Mouse (Mus musculus): ENCODE data around the gene Syt13. TPM values are rescaled to one million over a fixed set of nuclear protein-coding genes. Genes with fewer than 3 reads are reported as not detected.

Gene Syt13
- polyA plus RNA-seq, 1 experiment from 2014 or later: 8.7 TPM

DNA sequence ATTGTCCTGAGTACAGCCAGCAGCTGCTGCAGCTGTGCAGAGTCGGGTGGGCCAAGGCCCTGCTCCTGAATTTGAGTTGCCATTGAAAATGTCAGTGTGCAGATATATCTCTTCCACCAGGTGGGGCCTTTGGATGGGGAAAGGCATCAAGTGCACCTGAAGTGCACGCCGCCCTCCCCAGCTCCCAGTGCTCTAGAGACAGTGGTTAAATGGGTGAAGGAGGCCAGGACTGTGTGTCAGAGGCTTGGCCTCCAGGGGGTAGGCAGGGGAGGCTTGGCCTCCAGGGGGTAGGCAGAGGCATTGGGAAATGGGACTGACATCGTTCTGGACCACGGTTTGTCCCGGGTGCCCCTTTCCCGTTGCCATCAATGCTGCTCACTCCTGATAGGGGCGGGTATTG lies 51.4 kb downstream of the Syt13 start:
- H3K4me3 ChIP-seq (ENCODE audit: low read depth, low read length): no peak overlapping the region
- H3K36me3 ChIP-seq (ENCODE audit: control insufficient read depth, insufficient read depth, low read length): peaks cover 27% of the 10 kb centered on the region; the same call in 1 of the 2 replicates
- 58% methylated on average over 7 of the region's 8 CpGs for WGBS
- DNase-seq (ENCODE audit: low spot score) (no peak), ATAC-seq (ENCODE audit: low read depth) (no peak)
- H3K9me3 ChIP-seq (ENCODE audit: control insufficient read depth, low read length): no peaks in the 10 kb centered on the region
- H3K9ac ChIP-seq (ENCODE audit: low read depth, low read length): no peak overlapping the region
- H3K4me1 ChIP-seq (ENCODE audit: control insufficient read depth, insufficient read depth, low read length): peaks cover 12% of the 10 kb centered on the region
- no peak overlapping the region for H3K4me2 ChIP-seq (ENCODE audit: low read depth, low read length)
- no peaks in the 10 kb centered on the region for H3K27me3 ChIP-seq (replicated peaks; ENCODE audit: control insufficient read depth, insufficient read depth, low read length)
- H3K27ac ChIP-seq (replicated peaks; ENCODE audit: low read depth, low read length): no peak overlapping the region

DNA sequence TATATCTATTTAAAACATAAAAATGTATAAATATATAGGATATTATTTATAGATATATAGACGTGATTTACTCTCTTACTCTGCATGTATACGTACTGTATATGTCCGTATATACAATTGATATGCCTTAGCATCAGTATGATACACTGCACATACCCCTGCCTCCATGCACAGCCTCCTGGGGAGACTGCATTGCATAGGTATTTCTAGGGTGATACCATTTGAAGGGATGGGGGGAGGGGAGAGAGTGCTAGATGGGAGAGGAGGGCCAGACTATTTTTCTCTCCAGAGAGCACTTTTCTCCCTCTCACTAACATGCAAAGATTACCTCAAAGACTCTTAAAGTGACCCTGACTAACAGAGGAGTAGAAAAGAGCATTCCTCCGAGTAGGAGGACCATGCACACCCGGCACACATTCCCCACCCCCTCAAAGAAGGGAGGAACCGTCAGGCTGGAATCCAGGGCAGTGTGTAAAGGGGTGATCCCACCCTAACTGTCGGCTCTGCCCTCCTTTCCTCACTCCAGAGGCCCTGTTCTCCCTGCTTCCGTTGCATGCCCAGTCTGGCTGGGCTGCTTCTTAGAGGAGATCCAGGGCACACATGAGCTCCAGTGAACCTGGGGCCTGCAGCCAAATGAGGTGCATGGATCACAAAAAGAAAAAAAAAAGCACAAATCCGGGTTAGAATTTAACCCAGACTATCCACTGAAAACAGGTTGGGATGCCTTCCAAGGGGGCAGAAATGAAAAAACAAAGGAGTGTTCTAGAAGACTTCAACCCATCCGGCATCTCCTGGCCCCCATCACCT lies 52.3 kb downstream of the Syt13 start:
- no peak overlapping the region for H3K9ac ChIP-seq (ENCODE audit: low read depth, low read length)
- no peak overlapping the region for H3K4me3 ChIP-seq (ENCODE audit: low read depth, low read length)
- H3K27me3 ChIP-seq (replicated peaks; ENCODE audit: control insufficient read depth, insufficient read depth, low read length): no peaks in the 10 kb centered on the region
- DNase-seq (ENCODE audit: low spot score) (peak; percentile 61), ATAC-seq (ENCODE audit: low read depth) (peak; percentile 83)
- H3K4me1 ChIP-seq (ENCODE audit: control insufficient read depth, insufficient read depth, low read length): peaks cover 12% of the 10 kb centered on the region
- 28% methylated on average over 10 of the region's 10 CpGs for WGBS
- no peak overlapping the region for H3K4me2 ChIP-seq (ENCODE audit: low read depth, low read length)
- H3K36me3 ChIP-seq (ENCODE audit: control insufficient read depth, insufficient read depth, low read length): peaks cover 36% of the 10 kb centered on the region
- H3K27ac ChIP-seq (replicated peaks; ENCODE audit: low read depth, low read length): no peak overlapping the region
- H3K9me3 ChIP-seq (ENCODE audit: control insufficient read depth, low read length): no peaks in the 10 kb centered on the region

DNA sequence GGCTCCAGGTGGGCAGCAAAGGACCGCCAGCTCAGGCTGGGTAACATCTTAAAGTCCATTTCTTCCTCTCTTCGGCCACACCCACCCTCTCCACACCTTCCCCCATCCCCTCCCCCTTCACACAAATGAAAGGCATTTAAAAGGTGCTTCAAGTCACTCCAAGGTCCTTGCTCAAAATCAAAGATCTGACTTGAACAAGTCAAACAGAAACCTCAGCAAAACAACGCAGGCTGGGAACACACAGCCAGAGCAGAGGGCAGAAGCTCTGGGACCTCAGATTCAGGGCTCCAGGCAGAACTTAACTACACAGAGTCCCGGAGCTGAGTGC lies 52.9 kb downstream of the Syt13 start:
- no peaks in the 10 kb centered on the region for H3K27me3 ChIP-seq (replicated peaks; ENCODE audit: control insufficient read depth, insufficient read depth, low read length)
- H3K4me2 ChIP-seq (ENCODE audit: low read depth, low read length): no peak overlapping the region
- H3K9me3 ChIP-seq (ENCODE audit: control insufficient read depth, low read length): no peaks in the 10 kb centered on the region
- DNase-seq (ENCODE audit: low spot score): no peak
- no peak overlapping the region for H3K27ac ChIP-seq (replicated peaks; ENCODE audit: low read depth, low read length)
- H3K9ac ChIP-seq (ENCODE audit: low read depth, low read length): no peak overlapping the region
- no peak overlapping the region for H3K4me3 ChIP-seq (ENCODE audit: low read depth, low read length)
- peaks cover 42% of the 10 kb centered on the region for H3K36me3 ChIP-seq (ENCODE audit: control insufficient read depth, insufficient read depth, low read length)
- peaks cover 12% of the 10 kb centered on the region for H3K4me1 ChIP-seq (ENCODE audit: control insufficient read depth, insufficient read depth, low read length)
- ATAC-seq (ENCODE audit: low read depth): no peak
- WGBS: 45% methylated on average over 4 of the region's 4 CpGs

DNA sequence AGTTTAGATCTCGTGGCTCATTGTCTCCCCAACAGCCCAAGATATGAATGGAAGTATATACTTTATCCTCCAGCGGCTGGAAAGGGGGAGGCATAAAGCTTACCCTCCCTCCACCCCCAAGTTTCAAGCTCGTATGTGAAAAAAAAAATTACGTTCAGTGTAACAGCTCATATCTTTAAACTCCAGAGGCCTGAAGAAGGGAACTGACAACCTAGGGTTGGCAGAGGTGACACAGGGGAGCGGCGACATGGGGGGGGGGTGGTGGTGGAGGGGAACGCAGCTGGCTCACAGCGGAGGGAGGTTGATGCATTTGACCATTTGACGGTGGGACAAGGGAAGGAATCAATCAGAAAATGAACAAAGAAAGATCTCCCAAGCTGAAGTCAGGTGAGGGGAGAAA lies 56.2 kb downstream of the Syt13 start:
- no peak for DNase-seq (ENCODE audit: low spot score)
- Histone ChIP-seq H3K9me3 (ENCODE audit: control insufficient read depth, low read length) (no peaks in the 10 kb centered on the region), H3K4me3 (ENCODE audit: low read depth, low read length) (no peak overlapping the region), H3K9ac (ENCODE audit: low read depth, low read length) (no peak overlapping the region), H3K4me1 (ENCODE audit: control insufficient read depth, insufficient read depth, low read length) (peaks cover 12% of the 10 kb centered on the region), H3K27ac (replicated peaks; ENCODE audit: low read depth, low read length) (no peak overlapping the region), H3K4me2 (ENCODE audit: low read depth, low read length) (no peak overlapping the region), H3K36me3 (ENCODE audit: control insufficient read depth, insufficient read depth, low read length) (peaks cover 68% of the 10 kb centered on the region), H3K27me3 (replicated peaks; ENCODE audit: control insufficient read depth, insufficient read depth, low read length) (no peaks in the 10 kb centered on the region)
- ATAC-seq (ENCODE audit: low read depth): no peak
- 82% methylated on average over 9 of the region's 9 CpGs for WGBS

- no peak overlapping the region for H3K27ac ChIP-seq (replicated peaks; ENCODE audit: low read depth, low read length)
- H3K9me3 ChIP-seq (ENCODE audit: control insufficient read depth, low read length): no peaks in the 10 kb centered on the region
- H3K4me1 ChIP-seq (ENCODE audit: control insufficient read depth, insufficient read depth, low read length): peaks cover 12% of the 10 kb centered on the region
- WGBS: 94% methylated on average over 8 of the region's 8 CpGs
- peaks cover 72% of the 10 kb centered on the region for H3K36me3 ChIP-seq (ENCODE audit: control insufficient read depth, insufficient read depth, low read length)
- no peak overlapping the region for H3K4me3 ChIP-seq (ENCODE audit: low read depth, low read length)
- DNase-seq (ENCODE audit: low spot score) (no peak), ATAC-seq (ENCODE audit: low read depth) (no peak)
- H3K9ac ChIP-seq (ENCODE audit: low read depth, low read length): no peak overlapping the region
- H3K4me2 ChIP-seq (ENCODE audit: low read depth, low read length): no peak overlapping the region
- H3K27me3 ChIP-seq (replicated peaks; ENCODE audit: control insufficient read depth, insufficient read depth, low read length): no peaks in the 10 kb centered on the region
These were observed 56.6 kb downstream of the Syt13 start for GRCm38 (mm10) chr2:92971536-92971935.

DNA sequence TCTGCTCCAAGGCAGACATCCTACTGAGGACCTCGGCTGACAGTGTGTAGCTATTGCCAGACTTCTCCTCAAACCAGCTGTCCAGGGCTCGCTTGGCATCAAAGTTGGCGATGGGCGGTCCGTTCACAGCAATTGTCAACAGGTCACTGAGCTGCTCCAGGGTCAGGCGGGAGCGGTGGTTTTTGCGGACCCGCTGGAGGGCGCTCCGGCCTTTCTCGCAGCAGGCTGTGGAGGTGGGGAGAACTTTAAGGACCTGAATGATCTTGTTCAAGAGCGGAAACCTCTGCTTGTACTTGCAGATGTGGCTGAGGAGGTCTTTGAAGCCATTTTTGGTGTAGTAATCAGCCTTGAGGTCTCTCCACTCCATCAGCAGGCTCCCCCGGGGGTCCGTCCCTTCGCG lies 57.2 kb downstream of the Syt13 start:
- DNase-seq (ENCODE audit: low spot score) (no peak), ATAC-seq (ENCODE audit: low read depth) (no peak)
- H3K4me2 ChIP-seq (ENCODE audit: low read depth, low read length): no peak overlapping the region
- no peak overlapping the region for H3K4me3 ChIP-seq (ENCODE audit: low read depth, low read length)
- no peaks in the 10 kb centered on the region for H3K9me3 ChIP-seq (ENCODE audit: control insufficient read depth, low read length)
- no peak overlapping the region for H3K27ac ChIP-seq (replicated peaks; ENCODE audit: low read depth, low read length)
- no peak overlapping the region for H3K9ac ChIP-seq (ENCODE audit: low read depth, low read length)
- H3K36me3 ChIP-seq (ENCODE audit: control insufficient read depth, insufficient read depth, low read length): peaks cover 77% of the 10 kb centered on the region
- H3K4me1 ChIP-seq (ENCODE audit: control insufficient read depth, insufficient read depth, low read length): peaks cover 9% of the 10 kb centered on the region
- 90% methylated on average over 17 of the region's 17 CpGs for WGBS
- H3K27me3 ChIP-seq (replicated peaks; ENCODE audit: control insufficient read depth, insufficient read depth, low read length): no peaks in the 10 kb centered on the region

DNA sequence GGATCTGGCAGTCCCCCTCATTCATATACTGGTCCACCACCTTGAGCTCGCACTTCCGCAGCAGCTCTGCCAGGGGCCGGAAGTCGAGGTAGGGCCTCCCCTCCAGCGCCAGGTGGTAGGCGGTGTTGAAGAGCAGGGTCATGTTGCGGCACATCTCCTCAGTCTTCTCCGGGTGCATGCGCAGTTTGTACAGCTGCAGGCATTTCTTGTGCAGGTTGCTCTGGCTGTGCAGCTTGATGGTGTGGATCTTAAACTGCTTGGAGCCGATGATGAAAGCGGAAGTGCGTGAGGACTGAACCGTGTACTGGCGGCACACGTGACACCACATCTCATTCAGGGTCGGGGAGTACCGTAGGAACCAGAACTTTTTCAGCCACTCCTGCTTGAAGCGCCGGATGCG lies 58.7 kb downstream of the Syt13 start:
- Histone ChIP-seq H3K9ac (ENCODE audit: low read depth, low read length) (no peak overlapping the region), H3K4me3 (ENCODE audit: low read depth, low read length) (no peak overlapping the region), H3K9me3 (ENCODE audit: control insufficient read depth, low read length) (no peaks in the 10 kb centered on the region), H3K4me2 (ENCODE audit: low read depth, low read length) (no peak overlapping the region), H3K27me3 (replicated peaks; ENCODE audit: control insufficient read depth, insufficient read depth, low read length) (no peaks in the 10 kb centered on the region), H3K27ac (replicated peaks; ENCODE audit: low read depth, low read length) (no peak overlapping the region), H3K4me1 (ENCODE audit: control insufficient read depth, insufficient read depth, low read length) (no peaks in the 10 kb centered on the region), H3K36me3 (ENCODE audit: control insufficient read depth, insufficient read depth, low read length) (peaks cover 91% of the 10 kb centered on the region)
- 95% methylated on average over 20 of the region's 20 CpGs for WGBS
- DNase-seq (ENCODE audit: low spot score) (no peak), ATAC-seq (ENCODE audit: low read depth) (no peak)

GRCm38 (mm10) chr2:92975031-92975790 lies 60.3 kb downstream of the Syt13 start:
- no peak for DNase-seq (ENCODE audit: low spot score)
- Histone ChIP-seq H3K27ac (replicated peaks; ENCODE audit: low read depth, low read length) (no peak overlapping the region), H3K36me3 (ENCODE audit: control insufficient read depth, insufficient read depth, low read length) (peaks cover 96% of the 10 kb centered on the region), H3K9me3 (ENCODE audit: control insufficient read depth, low read length) (no peaks in the 10 kb centered on the region), H3K27me3 (replicated peaks; ENCODE audit: control insufficient read depth, insufficient read depth, low read length) (no peaks in the 10 kb centered on the region), H3K4me2 (ENCODE audit: low read depth, low read length) (no peak overlapping the region), H3K9ac (ENCODE audit: low read depth, low read length) (no peak overlapping the region), H3K4me1 (ENCODE audit: control insufficient read depth, insufficient read depth, low read length) (no peaks in the 10 kb centered on the region), H3K4me3 (ENCODE audit: low read depth, low read length) (no peak overlapping the region)
- WGBS: 69% methylated on average over 14 of the region's 14 CpGs
- ATAC-seq (ENCODE audit: low read depth): no peak
